Mouse (Mus musculus): ENCODE measurements around the gene Sugct. TPM values are rescaled to one million over a fixed set of nuclear protein-coding genes. Genes with fewer than 3 reads are reported as not detected.
A peak's percentile ranks its signal among the peaks of the same experiment; 100 is the strongest.

Gene Sugct
- 10 to 100 TPM in 2 of 4 experiments, 1 to 10 TPM in 2; 5.8 to 11.2 (median 8.4) TPM for total RNA-seq (2022)

DNA sequence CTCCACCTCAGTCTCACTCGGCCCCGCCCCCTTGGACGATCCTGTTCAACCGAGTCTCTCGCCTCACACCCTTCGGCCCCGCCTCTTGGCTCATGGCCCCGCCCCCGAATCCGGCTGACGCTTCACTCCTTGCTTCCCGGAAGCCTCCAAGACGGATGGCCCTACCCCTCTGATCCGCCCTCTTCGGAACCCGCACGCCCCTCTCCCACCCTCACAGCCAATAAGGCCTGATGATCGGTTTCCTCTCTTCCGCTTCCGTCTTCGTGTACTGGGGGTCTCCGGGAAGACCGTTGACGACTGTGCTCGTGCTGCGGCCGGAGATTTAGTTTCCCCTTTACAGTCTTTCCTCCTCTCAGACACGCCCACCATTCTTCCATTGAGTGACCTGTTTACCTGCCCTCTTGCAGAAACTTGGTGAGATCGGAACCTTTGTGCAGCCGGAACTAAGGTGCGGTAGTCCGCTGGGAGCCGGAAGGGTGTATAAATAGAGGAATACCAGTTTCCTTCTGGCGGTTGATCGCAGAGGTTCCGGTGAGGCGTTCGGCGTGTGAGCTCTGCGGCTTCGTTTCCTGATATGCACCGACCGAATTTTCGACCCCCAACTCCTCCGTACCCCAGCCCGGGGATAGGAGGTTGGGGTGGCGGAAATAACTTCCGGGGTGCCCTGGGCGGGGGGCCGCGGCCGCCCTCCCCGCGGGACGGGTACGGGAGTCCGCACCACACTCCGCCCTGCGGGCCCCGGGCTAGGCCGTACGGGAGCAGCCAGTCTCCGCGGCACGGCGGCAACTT is at the start of gene Sugct, which contains the start of gene Mplkip:
Sugct (minus strand) TSS at position 643 of the 789 bp plus-strand sequence.
Mplkip (plus strand) TSS at position 282 of the 789 bp plus-strand sequence.
- peak; percentile 100 for DNase-seq

DNA sequence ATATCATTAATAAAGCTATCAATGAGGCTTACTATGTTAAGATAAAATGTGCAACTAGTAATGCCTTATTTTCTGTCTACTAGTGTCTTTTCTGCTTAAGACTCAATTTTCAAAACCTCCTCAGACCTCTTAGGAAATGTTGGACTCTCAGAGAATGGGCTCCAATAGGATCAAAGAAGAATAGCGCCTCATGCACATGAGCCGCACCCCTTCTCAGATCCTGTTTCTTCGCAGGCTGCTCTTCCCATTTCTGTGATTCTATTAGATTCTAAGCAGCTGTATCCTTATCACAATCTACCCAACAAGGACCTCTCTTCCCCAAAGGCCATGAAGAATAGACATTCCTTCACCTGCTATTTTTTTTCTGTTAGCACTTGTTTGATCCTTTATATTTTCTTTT is 33.4 kb upstream of the Sugct start:
- no peak for DNase-seq

DNA sequence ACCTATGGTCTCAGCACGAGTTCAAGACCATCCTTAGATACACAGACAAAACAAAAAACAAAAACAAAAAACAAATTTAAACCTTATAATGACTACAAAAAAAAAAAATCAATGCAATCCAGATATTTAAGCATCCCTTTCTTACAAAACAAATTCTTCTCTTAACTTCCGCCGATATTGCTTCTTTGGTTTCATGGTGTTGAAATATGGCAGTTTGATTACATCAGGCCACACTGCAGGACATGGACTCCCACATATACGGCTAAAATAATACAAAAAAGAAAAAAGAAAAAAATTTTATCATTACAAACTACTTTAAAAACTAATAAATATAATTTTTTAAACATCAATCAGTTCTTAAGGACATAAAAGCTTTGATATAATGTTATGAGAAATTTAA is 32.6 kb upstream of the Sugct start:
- DNase-seq = no peak

DNA sequence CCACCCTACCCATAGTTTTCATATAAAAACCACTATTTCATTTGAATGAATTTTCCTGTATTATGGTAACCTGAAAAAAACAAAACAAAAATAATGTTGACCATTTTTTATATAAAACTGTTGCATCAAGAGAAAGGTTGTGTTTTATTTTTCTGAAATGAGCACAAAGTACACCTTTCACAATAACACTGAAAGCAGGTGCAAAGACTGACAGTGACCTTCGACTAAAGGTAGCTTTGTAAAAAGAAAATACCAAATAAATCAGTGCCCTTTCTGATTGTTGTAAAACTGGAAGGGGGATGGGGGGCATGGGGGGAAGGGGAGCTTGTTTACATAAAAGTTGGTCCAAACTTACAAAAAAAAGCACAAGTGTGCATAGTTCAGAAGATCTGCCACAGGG is 22.0 kb upstream of the Sugct start:
- no peak for DNase-seq

DNA sequence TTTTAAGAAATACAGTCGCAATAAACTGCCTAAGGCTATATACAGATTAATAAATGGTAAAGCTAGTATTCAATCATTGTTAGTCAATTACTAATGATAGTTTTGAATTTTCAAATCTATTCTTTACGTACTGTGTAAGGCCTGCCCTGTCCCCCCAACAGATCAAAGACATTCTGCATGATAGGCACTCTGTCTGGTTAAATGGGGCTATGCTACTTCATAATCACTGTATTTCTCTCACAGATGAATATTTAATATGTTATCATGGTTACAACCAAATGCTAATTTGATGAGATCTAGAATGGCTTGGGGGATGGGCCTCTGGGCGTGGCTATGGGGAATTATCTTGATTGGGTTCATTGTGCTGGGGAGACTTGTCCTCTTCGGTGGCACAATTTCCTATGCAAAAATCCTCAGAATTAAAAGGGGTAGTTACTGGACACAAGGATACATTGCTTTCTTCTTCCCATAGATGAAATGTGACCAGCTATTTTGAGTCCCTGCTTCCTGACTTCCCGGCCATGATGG is 13.5 kb upstream of the Sugct start:
- no peak for DNase-seq

DNA sequence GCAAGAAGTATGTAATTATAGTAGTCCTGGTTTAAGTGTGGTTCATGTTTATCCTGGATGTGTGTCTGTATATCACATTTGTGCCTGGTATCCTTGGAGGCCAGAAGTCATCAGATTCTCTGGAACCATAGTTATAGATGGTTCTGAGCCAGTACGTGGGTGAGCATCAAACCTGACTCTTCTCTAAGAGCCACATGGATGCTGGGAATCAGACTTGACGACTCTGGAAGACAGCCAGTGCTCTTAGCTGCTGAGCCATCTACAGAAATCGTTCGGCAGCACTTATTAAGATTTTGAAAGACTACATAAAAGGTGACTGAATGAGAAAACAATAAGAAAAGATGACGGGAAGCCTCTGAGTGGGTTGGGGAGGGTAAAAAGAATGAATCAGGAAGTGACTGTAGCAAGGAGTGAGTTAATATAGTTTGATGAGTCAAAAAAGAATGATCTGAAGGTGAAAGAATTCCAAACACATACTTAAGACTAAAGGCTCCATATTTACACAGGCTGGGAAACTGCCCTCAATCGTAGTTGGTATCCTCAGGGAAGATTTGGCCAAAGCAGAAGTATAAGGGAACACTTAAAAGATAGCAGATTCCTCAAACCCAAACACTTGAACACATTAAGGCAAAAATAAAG is 10.0 kb upstream of the Sugct start:
- DNase-seq = no peak

DNA sequence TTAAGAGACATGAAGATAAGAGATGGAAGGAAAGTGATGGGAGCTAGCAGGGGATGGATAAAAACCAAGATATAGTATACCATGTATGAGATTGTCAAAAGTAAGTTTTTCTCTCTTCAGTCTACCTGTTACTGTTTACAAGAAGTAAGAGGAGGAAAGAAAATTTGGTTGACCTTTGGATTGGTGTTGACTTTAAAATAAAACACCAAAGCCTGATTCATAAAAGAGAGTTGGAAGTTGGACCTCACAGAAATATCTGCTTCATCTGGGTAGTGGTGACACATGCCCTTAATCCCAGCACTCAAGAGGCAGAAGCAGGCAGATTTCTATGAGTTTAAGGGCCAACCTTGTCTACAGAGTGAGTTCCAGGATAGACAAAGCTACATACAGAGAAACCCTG is 7.0 kb upstream of the Sugct start:
- no peak for DNase-seq

DNA sequence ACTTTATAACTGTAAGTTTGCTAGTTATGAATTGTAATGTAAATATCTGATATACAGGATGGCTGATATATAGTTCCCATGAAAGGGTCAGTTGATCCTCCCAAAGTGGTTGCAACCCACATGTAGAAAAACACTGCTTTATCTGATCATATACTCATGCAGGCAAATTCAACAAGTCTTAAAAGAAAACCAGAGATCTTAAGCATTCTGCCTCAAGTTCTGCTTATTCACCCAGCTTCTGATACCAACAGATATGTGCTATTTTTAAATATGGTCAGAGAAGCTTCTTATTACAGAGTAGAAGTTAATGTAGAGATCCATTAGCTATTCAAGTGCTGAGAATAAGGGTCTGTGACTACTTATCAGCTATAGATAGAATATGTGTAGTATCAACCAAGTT is 6.0 kb upstream of the Sugct start:
- DNase-seq = no peak

DNA sequence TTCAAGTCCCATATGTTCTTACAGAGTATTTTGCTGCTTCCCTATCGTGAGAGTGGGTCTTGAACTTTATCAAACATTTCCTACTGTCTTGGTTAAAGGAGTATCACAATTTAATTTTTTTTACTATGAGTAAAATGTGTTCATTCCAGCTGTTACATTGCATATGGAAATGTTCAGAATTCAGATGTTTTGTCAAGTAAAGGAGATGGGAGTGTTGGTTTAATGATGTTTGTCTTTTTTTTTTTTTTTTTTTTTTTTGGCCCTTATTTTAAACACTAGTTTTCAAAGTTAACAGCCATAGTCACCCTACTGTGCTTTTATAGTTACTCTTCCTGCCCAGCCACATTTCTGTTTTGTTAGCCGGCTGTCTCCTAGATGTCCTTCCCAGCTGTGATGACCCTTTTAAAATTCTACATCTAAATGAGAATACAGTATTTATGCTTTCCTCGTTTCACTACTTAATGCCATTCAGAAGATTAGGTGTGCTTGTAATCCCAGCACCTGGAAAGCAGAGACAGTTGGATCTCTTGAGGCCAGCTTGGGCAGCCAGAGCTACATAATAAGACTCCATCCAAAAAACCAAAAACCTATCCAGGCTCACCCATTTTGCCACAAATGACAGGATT is 4.8 kb upstream of the Sugct start:
- DNase-seq = no peak

DNA sequence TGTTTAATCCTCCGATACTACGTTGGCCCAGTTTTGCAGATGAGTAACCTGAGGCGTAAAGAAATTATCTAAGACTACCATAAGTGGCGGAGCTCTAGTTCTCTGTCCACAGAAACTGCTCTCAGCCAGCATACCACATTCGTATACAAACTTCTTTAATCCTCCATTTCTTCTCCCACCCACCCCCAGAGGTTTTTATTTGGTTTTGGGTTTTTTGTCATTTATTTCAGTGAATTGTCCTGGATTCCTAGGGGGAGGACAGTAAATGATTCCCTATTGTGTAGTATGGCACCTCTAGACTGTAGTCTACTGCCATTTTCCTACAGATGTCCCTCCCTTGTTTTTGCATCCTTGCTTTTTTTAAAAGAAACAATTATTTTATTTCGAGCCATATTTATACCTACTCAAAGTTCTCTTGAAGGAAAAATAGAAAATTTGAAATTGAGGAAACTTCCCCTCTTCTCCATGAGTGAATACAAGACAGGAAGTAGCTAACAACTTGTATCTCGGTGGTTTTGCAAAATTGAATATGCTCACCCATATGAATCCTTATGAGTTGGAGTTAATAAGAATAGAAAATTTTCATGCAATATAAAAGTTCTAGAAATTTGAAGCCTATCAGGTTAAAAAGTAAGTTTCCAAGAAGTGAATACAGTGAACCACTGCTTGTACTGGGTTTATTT is 686 bp upstream of the Sugct start:
- no peak for DNase-seq

DNA sequence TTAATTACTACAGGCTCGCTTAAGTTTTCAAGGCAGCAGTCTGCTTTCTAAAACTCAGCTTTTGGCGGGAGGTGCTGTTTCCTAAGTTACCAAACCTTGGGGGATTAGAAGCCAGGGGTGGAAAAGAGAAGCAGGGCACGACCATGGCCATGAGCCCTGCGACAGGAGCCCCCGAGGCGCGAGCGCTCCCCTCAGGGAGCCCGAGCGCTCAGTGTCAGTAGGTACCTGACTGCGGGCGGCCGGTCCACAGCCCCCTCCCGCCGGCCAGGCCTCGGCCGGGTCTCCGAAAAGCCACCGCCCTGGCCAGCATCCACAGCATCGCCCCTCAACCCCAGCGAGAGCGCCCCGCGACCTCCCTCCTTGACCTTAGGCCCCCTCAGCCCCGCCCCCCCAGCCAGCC is 939 bp downstream of the Sugct start:
- no peak for DNase-seq

DNA sequence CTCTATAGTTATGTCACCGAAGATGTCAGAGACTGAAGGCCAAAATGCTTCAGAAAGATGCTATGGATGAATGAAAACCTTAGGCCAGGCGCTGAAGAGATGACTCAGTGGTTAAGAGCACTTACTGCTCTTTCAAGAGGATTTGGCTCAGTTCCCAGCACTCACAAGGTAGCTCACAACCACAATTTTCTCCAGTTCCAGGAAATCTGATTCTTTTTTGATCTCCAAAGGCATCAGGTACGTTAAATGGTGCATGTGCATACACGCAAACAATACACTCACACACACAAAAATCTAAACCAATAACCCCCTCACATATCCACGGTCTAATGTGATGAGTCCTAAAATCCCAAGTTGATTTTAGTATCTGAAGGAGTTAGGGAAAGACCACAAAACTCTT is 1.5 kb downstream of the Sugct start:
- DNase-seq = peak; percentile 7

DNA sequence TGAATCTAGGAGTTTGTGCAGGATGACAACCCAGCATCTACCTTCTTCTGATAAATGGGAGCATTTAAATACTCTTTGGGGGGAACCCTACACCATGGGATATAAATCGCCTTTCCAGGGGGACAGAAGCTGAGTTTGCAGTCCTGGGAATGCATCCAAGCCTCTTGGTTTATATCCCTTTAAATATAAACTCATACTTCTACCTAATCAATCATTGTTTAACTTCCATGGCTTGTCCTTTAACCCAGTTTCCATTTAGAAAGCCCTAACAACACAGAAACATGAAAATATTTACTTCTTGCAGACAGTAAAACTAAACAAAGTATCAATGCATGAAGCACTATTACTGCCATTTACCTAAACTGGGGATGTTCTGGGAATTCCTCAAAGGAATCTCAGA is 3.9 kb downstream of the Sugct start:
- DNase-seq = no peak

DNA sequence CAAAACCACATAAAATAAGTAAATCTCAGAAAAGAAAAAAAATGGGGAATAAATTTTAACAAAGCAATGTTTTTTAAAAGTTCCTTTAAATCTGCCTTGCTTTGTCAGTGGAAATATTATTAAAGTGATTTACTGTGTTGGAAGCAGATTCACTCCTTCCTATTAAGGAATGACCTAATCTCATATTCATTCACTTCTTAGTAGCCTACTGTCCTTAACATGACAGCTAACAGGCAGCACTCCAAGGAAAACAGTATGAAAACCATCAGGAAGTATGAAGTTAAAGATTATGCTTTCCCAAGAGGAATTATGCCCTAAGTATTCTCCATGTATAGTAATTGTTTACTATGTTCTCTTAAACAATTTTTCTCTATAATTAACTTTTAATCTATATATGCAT is 4.7 kb downstream of the Sugct start:
- DNase-seq = no peak

DNA sequence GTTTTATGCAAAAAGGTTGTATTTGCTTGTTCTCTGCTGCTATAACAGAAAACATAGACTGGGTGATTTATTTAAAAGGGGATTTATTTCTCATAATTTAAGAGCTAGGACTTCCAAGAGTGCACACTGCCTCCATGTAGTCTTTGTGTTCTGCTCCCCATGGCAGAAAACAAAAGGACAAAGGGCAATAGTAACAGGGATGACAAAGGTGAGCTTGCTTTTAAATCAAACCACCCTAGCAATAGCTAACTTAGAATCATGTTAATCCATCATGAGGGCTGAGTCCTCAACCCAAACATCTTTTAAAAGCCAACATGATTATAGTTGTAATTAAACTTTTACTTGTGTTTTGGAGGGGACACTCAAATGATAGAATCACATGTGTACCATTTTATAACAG is 5.9 kb downstream of the Sugct start:
- DNase-seq = no peak

DNA sequence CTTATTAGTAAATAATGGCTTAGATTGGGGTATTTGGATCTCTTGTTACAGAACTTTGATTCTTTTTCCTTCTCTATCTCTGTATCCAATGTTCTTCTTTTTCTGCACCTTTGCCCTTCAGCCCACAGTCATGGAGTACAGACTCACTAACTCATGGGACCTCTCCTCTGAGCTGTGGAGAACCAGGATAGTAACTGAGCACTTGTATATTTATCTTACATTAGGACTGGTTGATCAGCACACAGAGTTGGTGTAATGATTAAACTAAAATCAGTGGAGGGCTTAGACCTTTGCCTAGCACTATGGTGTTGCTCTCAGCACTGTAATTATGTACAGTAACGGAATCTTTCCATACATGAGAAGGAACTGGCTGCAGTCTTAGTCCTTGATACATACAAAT is 24.2 kb downstream of the Sugct start:
- no peak for DNase-seq

DNA sequence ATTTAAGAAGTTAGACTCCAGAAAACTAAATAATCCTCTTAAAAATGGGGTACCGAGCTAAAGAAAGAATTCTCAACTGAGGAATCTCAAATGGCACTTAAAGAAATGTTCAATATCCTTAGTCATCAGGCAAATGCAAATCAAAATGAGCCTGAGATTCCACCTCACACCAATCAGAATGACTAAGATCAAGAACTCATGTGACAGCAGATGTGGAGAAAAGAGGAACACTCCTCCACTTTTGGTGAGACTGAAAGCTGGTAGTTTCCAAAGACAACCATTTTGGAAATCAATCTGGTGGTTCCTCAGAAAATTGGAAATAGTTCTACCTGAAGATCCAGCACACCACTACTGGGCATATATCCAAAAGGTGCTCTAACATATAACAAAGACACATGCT is 28.0 kb downstream of the Sugct start:
- no peak for DNase-seq

DNA sequence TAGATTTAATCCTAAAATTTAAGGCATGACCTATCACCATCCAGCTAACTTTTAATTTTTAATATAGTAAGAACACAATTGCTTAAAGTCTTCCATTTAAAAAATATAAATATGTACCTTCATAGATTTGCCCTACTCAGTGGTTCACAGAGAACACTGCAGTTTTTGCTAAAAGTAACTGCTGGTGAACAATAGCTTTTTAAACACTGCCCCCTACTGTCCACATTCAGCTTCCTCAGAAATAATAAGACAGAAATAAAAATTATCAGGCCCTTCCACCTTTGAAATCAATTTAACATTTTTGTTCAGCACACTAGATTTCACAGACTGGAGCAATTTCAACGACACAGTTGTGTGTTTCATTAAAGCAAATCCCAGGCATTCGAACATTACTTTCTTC is 53.1 kb downstream of the Sugct start:
- DNase-seq = no peak

DNA sequence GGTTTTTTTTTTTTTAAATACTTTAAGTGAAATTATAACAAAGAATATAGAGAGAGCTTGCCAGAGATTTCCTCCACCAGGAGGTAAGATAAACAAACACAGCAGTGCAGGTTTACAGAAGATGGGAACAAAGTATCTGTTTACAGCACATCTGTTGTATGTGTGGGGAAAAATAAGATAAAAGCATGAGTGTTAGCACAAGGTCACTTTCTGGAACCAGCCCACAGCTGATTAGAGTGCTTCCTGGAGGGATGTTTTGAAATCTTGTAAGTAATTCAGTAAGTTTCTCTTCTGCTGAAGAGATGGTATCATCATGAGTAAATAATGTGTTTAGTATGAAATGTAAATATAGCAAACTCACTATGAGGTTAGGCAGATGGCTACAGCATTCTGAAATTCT is 57.3 kb downstream of the Sugct start:
- DNase-seq = no peak

DNA sequence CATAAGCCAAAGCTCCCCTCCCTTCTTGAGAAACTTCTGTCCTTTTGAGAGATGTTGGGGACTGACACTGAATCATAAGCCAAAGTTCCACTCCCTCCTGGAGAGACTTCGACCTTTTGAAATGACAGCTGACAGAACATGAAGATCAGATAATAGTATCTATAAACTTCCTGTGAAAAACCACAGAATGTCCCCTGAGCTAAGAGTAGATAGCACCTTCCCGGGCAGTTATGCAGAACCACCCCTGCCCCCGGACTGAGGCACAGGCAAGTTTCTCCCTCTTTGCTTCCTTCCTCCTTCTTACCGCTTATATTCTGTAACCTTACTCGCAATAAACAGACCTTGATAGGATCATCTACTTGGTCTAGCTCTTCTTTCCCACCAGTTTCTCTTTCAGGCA is 68.2 kb downstream of the Sugct start:
- no peak for DNase-seq

DNA sequence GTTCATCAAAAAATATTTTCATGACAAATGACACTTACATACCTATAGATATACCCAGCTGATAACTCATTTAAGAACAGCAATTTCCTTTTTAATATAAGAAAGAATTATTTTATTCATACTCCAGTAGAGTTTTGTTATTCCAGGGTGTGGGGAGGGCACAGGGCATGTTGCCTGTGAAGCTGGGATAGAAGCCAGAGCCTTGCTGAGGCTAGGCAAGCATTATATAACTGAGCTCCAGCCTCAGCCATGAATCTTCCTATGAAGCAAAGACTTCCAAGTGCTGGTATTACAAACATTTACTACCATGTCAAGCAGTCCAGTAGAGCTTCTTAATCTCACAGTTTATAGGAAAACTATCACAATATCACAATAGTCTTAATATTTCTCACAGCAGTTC is 70.4 kb downstream of the Sugct start:
- DNase-seq = no peak

DNA sequence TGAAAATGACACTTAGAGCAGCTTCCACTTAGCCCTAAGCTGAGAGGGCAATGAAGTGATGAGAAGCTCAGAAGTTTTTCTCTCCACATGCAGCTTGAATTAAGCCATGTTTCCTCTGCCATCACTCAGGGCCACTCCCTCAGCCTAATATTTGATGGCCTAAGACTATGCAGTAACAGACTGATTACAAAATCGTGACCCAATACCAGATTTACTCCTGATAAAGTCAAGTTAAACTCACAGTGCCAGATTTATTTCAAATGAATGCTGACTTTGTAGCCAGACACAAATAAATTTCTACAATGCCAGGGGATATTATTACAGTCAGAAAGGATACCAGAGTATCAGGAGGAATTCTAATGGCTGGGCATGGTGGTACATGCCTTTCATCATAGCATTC is 89.1 kb downstream of the Sugct start:
- no peak for DNase-seq

DNA sequence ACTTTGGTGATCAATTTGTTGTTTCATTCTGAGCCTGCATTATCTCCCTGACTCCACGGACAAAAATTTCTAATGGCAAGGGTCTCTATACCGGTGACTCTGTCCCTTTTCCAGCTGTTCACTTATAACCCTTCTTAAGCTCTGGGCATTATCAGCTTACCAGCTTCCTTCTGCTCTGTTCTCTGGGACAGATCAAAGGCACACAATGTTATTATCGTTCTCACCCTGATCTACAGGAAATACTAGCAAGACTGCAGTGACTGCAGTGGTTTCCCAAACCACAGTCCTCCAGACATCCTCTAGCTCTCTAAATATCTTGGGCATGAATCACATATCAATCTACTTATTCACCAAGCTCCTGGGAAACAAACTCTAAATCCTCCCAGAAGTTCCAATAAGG is 90.7 kb downstream of the Sugct start:
- no peak for DNase-seq
